Mouse (Mus musculus): ENCODE data around the gene Srrm2.

- TF ChIP-seq FLI1 (IDR thresholded peaks at IDR 0.05; ENCODE audit: low read length) (no peak), GATA1 (IDR thresholded peaks at IDR 0.05; ENCODE audit: borderline replicate concordance, low read length) (no peak)
These were observed 14.1 kb upstream of the Srrm2 start for GRCm38 (mm10) chr17:23776216-23776615.

Data from megakaryocyte, embryonic 14.5 days (primary cell).